Comparison of ENCODE assay signal across 8 mouse cellular contexts in the genomic region with DNA sequence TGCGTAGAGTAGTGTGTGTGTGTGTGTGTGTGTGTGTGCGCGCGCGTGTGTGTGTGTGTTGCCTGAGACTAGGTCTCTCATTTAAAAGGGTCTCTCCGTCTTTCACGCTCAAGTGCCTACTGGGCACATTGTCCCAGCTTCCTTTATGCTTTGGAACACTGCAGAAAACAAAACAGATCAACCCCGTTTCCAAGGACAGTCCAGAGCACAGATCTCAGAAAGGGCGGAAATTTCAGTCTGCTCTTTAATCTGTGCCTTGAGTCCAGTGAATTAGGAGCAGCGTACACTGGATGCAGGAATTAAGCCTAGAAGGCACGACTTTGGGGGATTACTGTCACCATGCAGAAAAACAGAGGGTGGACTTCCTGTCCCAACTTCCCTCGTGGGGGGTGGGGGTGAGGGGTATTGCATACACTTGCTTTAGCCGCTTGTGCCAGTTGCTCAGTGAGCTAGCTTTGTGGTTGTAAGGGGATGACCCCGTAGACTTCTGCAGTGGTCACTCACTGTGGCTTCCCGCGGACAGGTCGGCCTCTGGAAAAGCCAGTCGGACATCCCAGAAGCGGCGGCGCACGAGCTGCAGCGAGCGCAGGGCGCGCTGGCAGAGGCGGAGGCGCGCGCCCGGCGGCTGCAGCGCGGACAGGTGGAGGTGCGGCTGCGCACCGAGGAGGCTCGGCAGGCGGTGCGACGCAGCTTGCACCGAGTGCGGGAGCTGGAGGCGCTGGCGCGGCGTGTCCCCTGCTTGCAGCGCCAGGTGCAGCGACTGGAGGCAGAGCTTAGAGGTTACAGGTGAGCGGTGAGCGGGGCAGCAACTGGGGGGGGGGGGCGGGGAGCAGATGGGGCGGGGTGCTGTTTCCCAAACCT. TPM values are rescaled to one million over a fixed set of nuclear protein-coding genes. Genes with fewer than 3 reads are reported as not detected.
DNase-seq lines count a peak whose midpoint lies in the region; ATAC-seq and TF ChIP-seq lines count a peak whose summit lies in the region.

No protein-coding gene starts in this region.

- ATAC-seq in embryonic facial prominence, embryonic 12.5 days (ENCODE audit: insufficient number of reproducible peaks, insufficient read depth, low FRiP score, low TSS enrichment): no peak
- no peak for ATAC-seq in hindbrain, embryonic 12.5 days (ENCODE audit: low FRiP score)
- no peak for ATAC-seq in liver, postnatal 0 days

- peaks cover 74% of the 10 kb centered on the region for H3K27me3 ChIP-seq in embryonic facial prominence, embryonic 12.5 days
- peaks cover 64% of the 10 kb centered on the region for H3K27me3 ChIP-seq in hindbrain, embryonic 12.5 days
- peaks cover 47% of the 10 kb centered on the region for H3K27me3 ChIP-seq in liver, postnatal 0 days (ENCODE audit: insufficient read depth, low read length)

- TF ChIP-seq EP300 in liver, postnatal 0 days (IDR thresholded peaks at IDR 0.05; ENCODE audit: low read depth): no peak

- H3K4me1 ChIP-seq in lung, adult 2 months (ENCODE audit: control insufficient read depth, insufficient read depth, low read length): no peaks in the 10 kb centered on the region
- peaks cover 27% of the 10 kb centered on the region for H3K4me1 ChIP-seq in embryonic facial prominence, embryonic 12.5 days
- H3K4me1 ChIP-seq in hindbrain, embryonic 12.5 days: peaks cover 34% of the 10 kb centered on the region
- peaks cover 20% of the 10 kb centered on the region for H3K4me1 ChIP-seq in liver, postnatal 0 days (ENCODE audit: insufficient read depth)

- TF ChIP-seq CTCF in lung, adult 2 months (IDR thresholded peaks at IDR 0.05; ENCODE audit: insufficient read depth, low read length): no peak
- no peak for TF ChIP-seq CTCF in liver, postnatal 0 days (IDR thresholded peaks at IDR 0.05; ENCODE audit: low read depth)

- H3K9ac ChIP-seq in embryonic facial prominence, embryonic 12.5 days: peak overlapping the region; percentile 36; the same call in 1 of the 2 replicates
- peak overlapping the region; percentile 78 for H3K9ac ChIP-seq in hindbrain, embryonic 12.5 days
- H3K9ac ChIP-seq in liver, postnatal 0 days (replicated peaks): no peak overlapping the region

- H3K27ac ChIP-seq in embryonic facial prominence, embryonic 12.5 days: no peak overlapping the region
- no peak overlapping the region for H3K27ac ChIP-seq in hindbrain, embryonic 12.5 days
- no peak overlapping the region for H3K27ac ChIP-seq in liver, postnatal 0 days (ENCODE audit: low read depth)

- no peak for TF ChIP-seq POLR2A in lung, adult 2 months (IDR thresholded peaks at IDR 0.05; ENCODE audit: borderline replicate concordance, extremely low read depth, low read depth, low read length)

- peak overlapping the region; percentile 96 for H3K4me2 ChIP-seq in embryonic facial prominence, embryonic 12.5 days (replicated peaks)
- peak overlapping the region; percentile 93 for H3K4me2 ChIP-seq in hindbrain, embryonic 12.5 days (replicated peaks)
- peak overlapping the region; percentile 76 for H3K4me2 ChIP-seq in liver, postnatal 0 days (ENCODE audit: low read depth, low read length)

- H3K36me3 ChIP-seq in embryonic facial prominence, embryonic 12.5 days: no peaks in the 10 kb centered on the region
- no peaks in the 10 kb centered on the region for H3K36me3 ChIP-seq in hindbrain, embryonic 12.5 days
- no peaks in the 10 kb centered on the region for H3K36me3 ChIP-seq in liver, postnatal 0 days (replicated peaks; ENCODE audit: insufficient read depth, low read length)

- no peak for DNase-seq in lung, adult 2 months
- DNase-seq in lung, postnatal 25 days (ENCODE audit: low spot score): no peak
- DNase-seq in liver, postnatal 0 days: no peak
- no peak for DNase-seq in ovary, postnatal 10 days (ENCODE audit: low spot score)
- DNase-seq in spleen, postnatal 10 days (ENCODE audit: low spot score in 2 of 2): no peak
- no peak for DNase-seq in natural killer cell, adult 2 months (ENCODE audit: low spot score in 2 of 2)

- peak overlapping the region; percentile 67 for H3K4me3 ChIP-seq in lung, adult 2 months (replicated peaks; ENCODE audit: extremely low read depth, low read depth, low read length)
- peak overlapping the region; percentile 33 for H3K4me3 ChIP-seq in embryonic facial prominence, embryonic 12.5 days
- H3K4me3 ChIP-seq in hindbrain, embryonic 12.5 days: peak overlapping the region; percentile 65
- H3K4me3 ChIP-seq in liver, postnatal 0 days (ENCODE audit: low read depth, low read length): peak overlapping the region; percentile 39

- WGBS in lung, adult 2 months: 8% methylated on average over 53 of the region's 53 CpGs
- 2% methylated on average over 52 of the region's 53 CpGs for WGBS in embryonic facial prominence, embryonic 12.5 days
- WGBS in hindbrain, embryonic 12.5 days: 2% methylated on average over 38 of the region's 53 CpGs
- 6% methylated on average over 35 of the region's 53 CpGs for WGBS in liver, postnatal 0 days (ENCODE audit: insufficient replicate concordance)

- H3K9me3 ChIP-seq in embryonic facial prominence, embryonic 12.5 days: no peaks in the 10 kb centered on the region
- H3K9me3 ChIP-seq in hindbrain, embryonic 12.5 days (replicated peaks): no peaks in the 10 kb centered on the region; the same call in 1 of the 2 replicates
- H3K9me3 ChIP-seq in liver, postnatal 0 days (ENCODE audit: low read length): no peaks in the 10 kb centered on the region

RNA-seq across cellular contexts. Expression of gene Efcc1, which starts 1.7 kb away (rescaled TPM):
- 14.5 and 16.3 TPM in 2 replicates for polyA plus RNA-seq in lung, adult 2 months (2012; rRNA removed)
- 1.4 TPM in 2 replicates for polyA plus RNA-seq in embryonic facial prominence, embryonic 12.5 days (2016; fragmentation: Nextera tagmentation; extraction: Ambion mirVana)
- 8.2 and 9.7 TPM in 2 replicates for polyA plus RNA-seq in hindbrain, embryonic 12.5 days (2016; fragmentation: Nextera tagmentation; extraction: Ambion mirVana)
- polyA plus RNA-seq in liver, postnatal 0 days (2015; fragmentation: Nextera tagmentation; extraction: Ambion mirVana): 0.39 and 0.42 TPM in 2 replicates

RNA-seq across cellular contexts. Expression of gene Gp9, which starts 45.5 kb away (rescaled TPM):
- 13.1 and 14.9 TPM in 2 replicates for polyA plus RNA-seq in lung, adult 2 months (2012; rRNA removed)
- polyA plus RNA-seq in embryonic facial prominence, embryonic 12.5 days (2016; fragmentation: Nextera tagmentation; extraction: Ambion mirVana): 2.7 and 3.1 TPM in 2 replicates
- polyA plus RNA-seq in hindbrain, embryonic 12.5 days (2016; fragmentation: Nextera tagmentation; extraction: Ambion mirVana): 1.8 and 2.6 TPM in 2 replicates
- polyA plus RNA-seq in liver, postnatal 0 days (2015; fragmentation: Nextera tagmentation; extraction: Ambion mirVana): 36.5 and 38.0 TPM in 2 replicates
